Mouse (Mus musculus) E14TG2a.4 (cell line): ENCODE data around the gene Sympk.

ENCODE experiments used
- CTCF ChIP-seq: conservative IDR thresholded peaks from 2 replicates; pipeline ENCODE4 v1.5.1; 2014; ENCODE audit warnings: low read length
- POU5F1 ChIP-seq: IDR thresholded peaks from 2 replicates; pipeline ENCODE4 v1.6.1; 2014; ENCODE audit warnings: low read length, borderline replicate concordance

DNA sequence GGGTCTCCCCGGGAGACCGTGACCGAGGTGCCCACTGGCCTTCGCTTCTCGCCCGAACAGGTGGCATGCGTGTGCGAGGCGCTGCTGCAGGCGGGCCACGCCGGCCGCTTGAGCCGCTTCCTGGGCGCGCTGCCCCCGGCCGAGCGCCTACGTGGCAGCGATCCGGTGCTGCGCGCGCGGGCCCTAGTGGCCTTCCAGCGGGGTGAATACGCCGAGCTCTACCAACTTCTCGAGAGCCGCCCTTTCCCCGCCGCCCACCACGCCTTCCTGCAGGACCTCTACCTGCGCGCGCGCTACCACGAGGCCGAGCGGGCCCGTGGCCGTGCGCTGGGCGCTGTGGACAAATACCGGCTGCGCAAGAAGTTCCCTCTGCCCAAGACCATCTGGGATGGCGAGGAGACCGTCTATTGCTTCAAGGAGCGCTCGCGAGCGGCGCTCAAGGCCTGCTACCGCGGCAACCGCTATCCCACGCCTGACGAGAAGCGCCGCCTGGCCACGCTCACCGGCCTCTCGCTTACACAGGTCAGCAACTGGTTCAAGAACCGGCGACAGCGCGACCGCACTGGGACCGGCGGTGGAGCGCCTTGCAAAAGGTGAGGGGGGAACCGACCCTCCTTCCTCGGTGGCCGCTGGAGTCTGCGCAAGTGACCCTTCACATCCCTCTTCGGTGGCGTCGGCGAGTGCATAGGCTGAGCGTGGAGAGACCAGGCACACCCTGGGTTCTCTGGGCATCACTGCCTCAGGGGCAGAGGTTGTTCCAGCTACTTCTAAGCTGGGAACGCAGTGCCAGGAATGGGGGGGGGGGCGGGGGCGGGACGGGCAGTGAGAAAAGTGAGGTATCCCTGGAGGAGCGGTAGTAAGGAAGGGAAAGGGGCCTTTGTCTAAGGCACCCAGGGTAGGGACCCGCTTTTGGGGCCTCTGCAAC, 70.9 kb downstream of the Sympk start:
- TF ChIP-seq CTCF (no peak), POU5F1 (no peak)
